Mouse (Mus musculus) liver, embryonic 16.5 days (tissue): ENCODE results near the gene Rapgef4. TPM values are rescaled to one million over a fixed set of nuclear protein-coding genes. Genes with fewer than 3 reads are reported as not detected.

Experiments
- ATAC-seq: fragments of 200-750 bp; cut with Nextera tagmentation; 2 replicates; pipeline ENCODE4 v1.8.0; 2017; ENCODE audit warnings: low read depth, mild to moderate bottlenecking, moderate number of reproducible peaks, moderate library complexity
- H3K27ac ChIP-seq: fragments of 300-500 bp; sonication (generic); 2 replicates; pipeline ENCODE4 v1.5.1; 2014; ENCODE audit warnings: mild to moderate bottlenecking, low read length
- H3K27me3 ChIP-seq: fragments of 300-500 bp; sonication (generic); 2 replicates; pipeline ENCODE4 v1.6.1; 2014; ENCODE audit warnings: low read depth, low read length, mixed read lengths; ENCODE audit not compliant: control insufficient read depth, insufficient read depth
- H3K36me3 ChIP-seq: fragments of 300-500 bp; sonication (generic); 2 replicates; pipeline ENCODE4 v1.6.1; 2014; ENCODE audit warnings: mild to moderate bottlenecking; ENCODE audit not compliant: control insufficient read depth, insufficient read depth
- H3K4me1 ChIP-seq: fragments of 300-500 bp; sonication (generic); 2 replicates; pipeline ENCODE4 v1.6.1; 2014; ENCODE audit warnings: low read depth, low read length, mixed read lengths; ENCODE audit not compliant: control insufficient read depth
- H3K4me2 ChIP-seq: fragments of 300-500 bp; sonication (generic); 2 replicates; pipeline ENCODE4 v1.6.1; 2014; ENCODE audit warnings: low read depth, low read length, mixed read lengths
- H3K4me3 ChIP-seq: fragments of 300-500 bp; sonication (generic); 2 replicates; pipeline ENCODE4 v1.5.1; 2014; ENCODE audit warnings: low read depth, mild to moderate bottlenecking, low read length
- H3K9ac ChIP-seq: fragments of 300-500 bp; sonication (generic); 2 replicates; pipeline ENCODE4 v1.6.1; 2014; ENCODE audit warnings: low read depth, low read length
- H3K9me3 ChIP-seq: fragments of 300-500 bp; sonication (generic); replicated peaks from 2 replicates; pipeline ENCODE4 v1.6.1; 2016; ENCODE audit warnings: low read length; ENCODE audit not compliant: control insufficient read depth
- WGBS: fragments of 180-500 bp; shearing (Covaris S2); extraction: QIAGEN DNeasy Blood & Tissue Kit; methylation state at CpG from one replicate; pipeline ENCODE4 v1.1.7; 2014; ENCODE audit not compliant: insufficient replicate concordance; 5-methylcytosine and 5-hydroxymethylcytosine counted together
- polyA plus RNA-seq: library from polyadenylated mRNA; unstranded; fragments of >200 nt; fragmentation: Nextera tagmentation; extraction: Ambion mirVana; gene quantifications from 2 replicates; pipeline ENCODE4 v1.2.1, GENCODE M21; 2015

The Rapgef4 gene
- polyA plus RNA-seq, 1 experiment from 2014 or later = 7.8 TPM

DNA sequence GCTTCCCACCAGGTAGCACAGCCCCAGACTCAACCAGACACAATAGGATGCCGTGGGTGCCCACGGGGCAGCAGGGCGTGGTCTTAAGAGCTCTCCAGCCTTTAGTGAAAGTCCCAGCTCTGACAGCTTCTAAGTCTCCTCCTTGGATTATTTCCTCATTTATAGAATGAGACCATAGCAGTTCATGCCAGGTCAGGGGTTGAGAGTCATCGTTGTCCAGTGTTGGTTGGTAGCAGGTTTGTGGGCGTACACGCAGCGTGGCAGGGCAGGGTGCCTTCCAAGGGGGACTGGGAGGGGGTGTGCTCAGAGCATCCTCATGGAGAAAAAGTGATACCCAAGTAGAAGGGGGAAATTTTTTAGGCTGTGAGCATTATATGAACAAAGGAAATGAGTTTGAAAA is 166.2 kb downstream of the Rapgef4 start:
- H3K27me3 ChIP-seq = no peaks in the 10 kb centered on the region
- WGBS = 69% methylated on average over 7 of the region's 7 CpGs
- no peak for ATAC-seq
- no peak overlapping the region for H3K4me2 ChIP-seq
- H3K9ac ChIP-seq = no peak overlapping the region
- H3K36me3 ChIP-seq = no peaks in the 10 kb centered on the region
- H3K27ac ChIP-seq = no peak overlapping the region
- H3K9me3 ChIP-seq = no peaks in the 10 kb centered on the region
- H3K4me1 ChIP-seq = no peaks in the 10 kb centered on the region
- H3K4me3 ChIP-seq = no peak overlapping the region

DNA sequence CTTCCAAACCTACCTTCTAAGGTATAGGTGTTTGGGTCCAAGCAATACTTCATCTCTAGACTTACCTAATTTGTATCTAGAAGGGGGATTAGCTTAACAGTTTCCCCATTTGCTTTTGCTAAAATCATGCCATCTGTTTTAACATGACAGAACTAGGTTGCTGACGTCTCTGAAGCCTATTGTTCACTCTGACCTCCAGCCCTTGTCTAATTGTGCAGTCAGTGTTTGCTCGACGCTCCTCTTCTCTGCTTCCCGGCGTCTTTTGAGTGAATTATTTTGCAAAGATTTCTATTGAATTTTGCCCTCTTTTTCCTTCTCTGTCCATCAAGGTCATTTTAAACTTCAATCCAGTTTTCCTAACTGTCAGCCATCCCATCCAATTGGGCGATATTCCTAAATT is 166.7 kb downstream of the Rapgef4 start:
- ATAC-seq = no peak
- H3K36me3 ChIP-seq = no peaks in the 10 kb centered on the region
- H3K4me2 ChIP-seq = no peak overlapping the region
- H3K27me3 ChIP-seq = no peaks in the 10 kb centered on the region
- H3K4me1 ChIP-seq = no peaks in the 10 kb centered on the region
- H3K9ac ChIP-seq = no peak overlapping the region
- H3K9me3 ChIP-seq = no peaks in the 10 kb centered on the region
- WGBS = 66% methylated on average over 6 of the region's 6 CpGs
- H3K27ac ChIP-seq = no peak overlapping the region
- H3K4me3 ChIP-seq = no peak overlapping the region

DNA sequence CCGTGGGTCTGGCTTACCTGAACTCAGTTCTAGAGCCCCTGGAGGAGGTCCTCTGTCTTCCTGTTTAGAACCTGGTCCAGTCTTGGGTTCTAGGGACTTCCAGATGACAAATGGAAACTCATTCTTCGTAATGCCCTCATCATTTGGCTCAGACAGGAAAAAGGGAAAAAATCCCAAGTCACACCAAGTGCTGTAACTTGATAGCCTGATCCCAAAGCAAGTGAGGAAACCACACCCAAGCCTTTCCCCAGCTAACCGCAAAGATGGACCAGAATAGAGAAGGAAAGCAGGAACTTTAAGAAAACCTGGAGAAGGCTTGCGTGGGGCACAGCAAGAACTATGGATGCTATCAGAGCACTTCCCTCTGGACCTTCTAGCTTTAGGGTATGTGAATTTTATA is 167.6 kb downstream of the Rapgef4 start:
- H3K36me3 ChIP-seq = no peaks in the 10 kb centered on the region
- no peak overlapping the region for H3K4me2 ChIP-seq
- H3K27ac ChIP-seq = no peak overlapping the region
- no peak overlapping the region for H3K4me3 ChIP-seq
- H3K9me3 ChIP-seq = no peaks in the 10 kb centered on the region
- H3K27me3 ChIP-seq = no peaks in the 10 kb centered on the region
- no peak for ATAC-seq
- H3K4me1 ChIP-seq = no peaks in the 10 kb centered on the region
- 32% methylated on average over 4 of the region's 4 CpGs for WGBS
- H3K9ac ChIP-seq = no peak overlapping the region

DNA sequence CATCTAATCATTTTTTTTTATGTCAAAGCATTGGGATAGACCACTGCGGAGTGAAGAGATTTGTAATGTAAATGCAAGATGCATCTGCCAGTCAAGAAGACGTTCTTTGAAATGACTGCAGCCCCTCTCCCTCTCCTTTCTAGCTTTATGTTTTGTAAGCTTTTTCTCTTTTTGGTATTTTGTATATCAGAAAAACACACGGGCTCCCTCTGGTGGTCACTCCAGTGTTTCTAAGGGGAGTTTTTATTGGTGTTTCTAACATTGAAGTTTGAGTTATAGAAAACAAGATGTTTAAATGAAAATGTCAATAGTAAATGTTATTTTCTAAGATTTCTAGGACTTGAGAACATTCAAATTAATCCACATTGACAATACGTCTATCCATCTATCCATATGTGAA is 168.0 kb downstream of the Rapgef4 start:
- no peak overlapping the region for H3K4me3 ChIP-seq
- no peaks in the 10 kb centered on the region for H3K27me3 ChIP-seq
- no peaks in the 10 kb centered on the region for H3K9me3 ChIP-seq
- no peak overlapping the region for H3K9ac ChIP-seq
- H3K4me1 ChIP-seq = no peaks in the 10 kb centered on the region
- H3K36me3 ChIP-seq = no peaks in the 10 kb centered on the region
- ATAC-seq = no peak
- no peak overlapping the region for H3K27ac ChIP-seq
- 18% methylated on average over 4 of the region's 4 CpGs for WGBS
- H3K4me2 ChIP-seq = no peak overlapping the region

DNA sequence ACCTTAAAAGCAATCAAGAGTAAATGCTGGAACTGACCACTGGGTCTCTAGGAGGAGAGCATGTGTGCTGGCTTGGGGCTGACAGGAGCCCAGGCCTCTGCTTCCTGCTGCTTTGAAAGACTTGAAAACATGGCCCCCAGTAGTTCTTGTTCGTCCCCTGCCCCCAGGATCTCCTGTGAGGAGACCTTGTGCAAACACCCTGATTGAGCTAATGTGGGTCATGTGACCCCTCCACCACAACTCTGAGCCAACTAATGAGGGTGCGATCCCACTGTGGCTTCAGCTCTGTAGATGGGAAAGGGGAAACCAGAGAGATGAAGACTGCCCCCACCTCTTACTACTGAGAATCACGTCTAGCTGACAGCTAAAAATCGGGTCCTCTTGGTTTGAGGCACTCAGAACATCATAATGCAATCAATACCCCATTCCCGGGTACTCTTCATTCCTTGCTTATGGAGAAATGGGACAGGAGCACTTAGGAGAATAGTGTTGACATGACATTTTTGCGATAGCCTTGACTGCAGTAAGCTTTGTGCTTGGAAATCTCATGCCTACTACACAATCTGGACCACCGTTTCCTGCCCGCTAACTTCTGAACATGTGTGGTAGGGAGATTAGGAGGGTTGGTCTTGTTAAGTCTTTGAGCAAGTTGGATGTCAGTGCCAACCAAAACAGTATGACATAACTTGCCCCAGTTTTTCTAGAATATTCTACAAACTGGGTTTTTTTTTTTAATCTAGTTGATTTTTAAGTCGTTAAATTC is 170.9 kb downstream of the Rapgef4 start:
- H3K9ac ChIP-seq = no peak overlapping the region
- ATAC-seq = no peak
- no peaks in the 10 kb centered on the region for H3K27me3 ChIP-seq
- H3K4me2 ChIP-seq = no peak overlapping the region
- 33% methylated on average over 9 of the region's 9 CpGs for WGBS
- no peaks in the 10 kb centered on the region for H3K9me3 ChIP-seq
- H3K4me1 ChIP-seq = no peaks in the 10 kb centered on the region
- no peaks in the 10 kb centered on the region for H3K36me3 ChIP-seq
- H3K27ac ChIP-seq = no peak overlapping the region
- H3K4me3 ChIP-seq = no peak overlapping the region

DNA sequence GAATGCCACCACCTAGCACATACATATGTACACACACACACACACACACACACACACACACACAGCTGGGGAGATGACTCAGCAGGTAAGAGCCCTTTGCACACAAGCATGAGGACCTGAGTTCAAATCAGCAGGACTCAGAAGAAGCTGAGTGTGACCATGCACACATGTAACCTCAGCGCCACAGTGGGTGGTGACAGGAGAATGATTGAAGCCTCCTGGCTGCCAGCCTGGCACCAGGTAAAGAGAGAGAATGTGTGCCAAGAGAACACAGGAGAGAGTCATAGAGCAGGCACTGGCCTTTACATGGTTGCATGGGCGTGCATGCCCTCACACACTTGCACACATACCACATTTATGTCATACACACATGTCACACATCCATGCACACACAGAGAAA is 171.7 kb downstream of the Rapgef4 start:
- H3K4me1 ChIP-seq = peaks cover 3% of the 10 kb centered on the region

DNA sequence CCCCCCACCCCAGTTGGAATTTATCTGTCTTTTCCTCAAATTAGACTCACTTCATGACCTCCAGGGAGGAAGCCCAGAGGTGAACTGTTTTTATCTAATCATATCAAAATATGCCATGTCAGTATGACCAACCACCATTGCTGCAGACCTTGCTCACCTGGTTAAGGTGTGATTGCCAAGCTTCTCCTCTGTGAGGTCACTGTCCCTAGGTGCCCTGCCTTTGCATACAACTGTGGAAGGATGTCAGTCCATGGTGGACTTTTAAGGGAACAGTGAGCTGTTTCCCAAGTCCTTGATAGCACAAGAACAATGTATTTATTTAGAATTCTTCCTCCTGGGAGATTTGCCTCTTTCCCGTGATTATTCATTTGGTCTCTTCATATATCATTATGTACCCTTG is 172.8 kb downstream of the Rapgef4 start:
- ATAC-seq = no peak
- Histone ChIP-seq H3K36me3 (no peaks in the 10 kb centered on the region), H3K27ac (no peak overlapping the region), H3K9me3 (no peaks in the 10 kb centered on the region), H3K27me3 (no peaks in the 10 kb centered on the region), H3K4me3 (no peak overlapping the region), H3K4me2 (no peak overlapping the region), H3K9ac (no peak overlapping the region), H3K4me1 (peaks cover 3% of the 10 kb centered on the region)
- 58% methylated on average over 1 of the region's 1 CpGs for WGBS

More for the DNA sequence above, 171.7 kb downstream of the Rapgef4 start:
- Histone ChIP-seq H3K9ac (no peak overlapping the region), H3K4me2 (no peak overlapping the region), H3K4me3 (no peak overlapping the region), H3K27ac (no peak overlapping the region), H3K9me3 (no peaks in the 10 kb centered on the region), H3K27me3 (no peaks in the 10 kb centered on the region), H3K36me3 (no peaks in the 10 kb centered on the region)
- ATAC-seq = no peak
- 54% methylated on average over 2 of the region's 2 CpGs for WGBS

DNA sequence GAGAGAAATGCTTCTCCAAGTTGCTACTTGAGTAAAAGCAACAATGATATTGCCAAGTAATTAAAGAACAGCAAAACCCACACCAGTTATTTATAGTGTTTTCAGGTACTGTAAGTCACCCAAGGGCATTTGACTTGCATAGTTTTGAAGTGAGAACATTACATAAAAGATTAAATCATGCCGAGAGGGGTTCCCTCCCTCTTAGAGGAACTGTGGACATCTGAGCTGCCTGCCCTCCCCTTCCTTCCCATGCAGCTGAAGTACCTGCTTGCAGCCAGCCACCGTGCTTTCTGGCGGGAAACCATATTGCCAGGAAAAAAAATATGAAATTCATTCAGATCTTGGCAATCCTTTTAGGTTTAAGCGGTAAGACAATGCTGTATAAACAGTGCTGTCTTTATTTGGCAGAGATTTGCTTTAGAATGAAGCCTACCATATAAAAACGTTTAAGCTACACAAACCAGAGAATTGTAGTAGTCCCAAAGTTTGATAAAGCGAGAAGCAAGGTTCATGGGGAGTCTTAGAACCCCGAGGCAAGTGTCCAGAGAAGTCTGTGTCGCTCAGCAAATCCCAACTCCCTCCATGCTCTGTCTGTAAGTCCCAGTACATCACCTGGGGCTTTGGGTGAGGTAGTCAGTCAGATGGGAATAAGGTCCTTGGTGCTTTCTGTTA is 174.2 kb downstream of the Rapgef4 start:
- Histone ChIP-seq H3K4me2 (no peak overlapping the region), H3K27me3 (no peaks in the 10 kb centered on the region), H3K4me3 (no peak overlapping the region), H3K9ac (no peak overlapping the region), H3K9me3 (no peaks in the 10 kb centered on the region), H3K36me3 (no peaks in the 10 kb centered on the region), H3K27ac (no peak overlapping the region), H3K4me1 (peaks cover 3% of the 10 kb centered on the region)
- WGBS = 41% methylated on average over 8 of the region's 8 CpGs
- ATAC-seq = no peak

DNA sequence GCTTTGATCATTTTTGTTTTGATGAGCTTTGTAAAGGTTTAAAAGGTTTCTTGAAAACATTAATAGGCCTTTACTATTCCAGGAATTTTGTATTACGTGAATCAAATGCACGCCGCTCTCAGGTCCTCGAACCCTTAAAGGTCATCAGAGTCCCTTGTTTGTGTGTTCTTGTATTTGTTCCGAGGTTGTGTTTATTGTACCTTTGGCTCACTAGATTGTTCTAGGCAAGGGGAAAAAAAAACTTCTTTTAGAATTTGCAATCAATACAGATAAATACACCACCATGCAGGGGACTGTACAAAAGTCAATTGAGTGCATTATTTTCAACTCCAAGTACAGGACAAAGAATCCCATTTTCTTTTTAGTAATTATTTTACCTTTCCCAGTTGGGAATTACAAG is 175.4 kb downstream of the Rapgef4 start:
- no peak for ATAC-seq
- Histone ChIP-seq H3K4me2 (no peak overlapping the region), H3K36me3 (no peaks in the 10 kb centered on the region), H3K4me1 (peaks cover 3% of the 10 kb centered on the region), H3K27me3 (no peaks in the 10 kb centered on the region), H3K9me3 (no peaks in the 10 kb centered on the region), H3K4me3 (no peak overlapping the region), H3K27ac (no peak overlapping the region), H3K9ac (no peak overlapping the region)
- 66% methylated on average over 5 of the region's 5 CpGs for WGBS
